Mouse (Mus musculus) forebrain, embryonic 15.5 days (tissue): ENCODE measurements around the gene Trib2. TPM values are rescaled to one million over a fixed set of nuclear protein-coding genes. Genes with fewer than 3 reads are reported as not detected.

Source experiments
- ATAC-seq: fragments of 200-750 bp; cut with Nextera tagmentation; replicated peaks from 2 replicates; pipeline ENCODE4 v1.8.0; 2017; ENCODE audit warnings: mild to moderate bottlenecking, moderate TSS enrichment, moderate library complexity
- H3K27ac ChIP-seq: fragments of 300-500 bp; sonication (generic); replicated peaks from 2 replicates; pipeline ENCODE4 v1.5.1; 2015; ENCODE audit warnings: mild to moderate bottlenecking, inconsistent platforms
- H3K27me3 ChIP-seq: fragments of 300-500 bp; sonication (generic); 2 replicates; pipeline ENCODE4 v1.6.1; 2015; ENCODE audit warnings: inconsistent platforms
- H3K36me3 ChIP-seq: fragments of 300-500 bp; sonication (generic); 2 replicates; pipeline ENCODE4 v1.6.1; 2015; ENCODE audit warnings: mild to moderate bottlenecking, inconsistent platforms
- H3K4me1 ChIP-seq: fragments of 300-500 bp; sonication (generic); 2 replicates; pipeline ENCODE4 v1.6.1; 2015; ENCODE audit warnings: inconsistent platforms
- H3K4me2 ChIP-seq: fragments of 300-500 bp; sonication (generic); replicated peaks from 2 replicates; pipeline ENCODE4 v1.6.1; 2015; ENCODE audit warnings: mild to moderate bottlenecking, inconsistent platforms
- H3K4me3 ChIP-seq: fragments of 300-500 bp; sonication (generic); 2 replicates; pipeline ENCODE4 v1.5.1; 2015; ENCODE audit warnings: mild to moderate bottlenecking, inconsistent platforms
- H3K9ac ChIP-seq: fragments of 300-500 bp; sonication (generic); replicated peaks from 2 replicates; pipeline ENCODE4 v1.6.1; 2015; ENCODE audit warnings: mild to moderate bottlenecking, inconsistent platforms
- H3K9me3 ChIP-seq: fragments of 300-500 bp; sonication (generic); 2 replicates; pipeline ENCODE4 v1.6.1; 2016; ENCODE audit warnings: inconsistent platforms
- WGBS: fragments of 180-500 bp; shearing (Covaris S2); methylation state at CpG from one replicate; pipeline ENCODE4 v1.1.7; 2015; ENCODE audit warnings: mixed read lengths; 5-methylcytosine and 5-hydroxymethylcytosine counted together
- microRNA-seq: library from miRNA; unstranded; fragments of <30 nt; microRNA quantifications from one replicate; pipeline ENCODE4, GENCODE M21; 2016
- polyA plus RNA-seq: library from polyadenylated mRNA; unstranded; fragments of >200 nt; fragmentation: Nextera tagmentation; extraction: Ambion mirVana; gene quantifications from 2 replicates; pipeline ENCODE4 v1.2.1, GENCODE M21; 2015

Trib2 gene
- polyA plus RNA-seq, 1 experiment from 2014 or later = 105 TPM

GRCm38 (mm10) chr12:15755030-15755690 is 61.6 kb downstream of the Trib2 start:
- Histone ChIP-seq H3K9me3 (no peaks in the 10 kb centered on the region), H3K9ac (no peak overlapping the region)
- 86% methylated on average over 2 of the region's 2 CpGs for WGBS

GRCm38 (mm10) chr12:15754602-15755001 is 62.1 kb downstream of the Trib2 start:
- ATAC-seq = no peak
- Histone ChIP-seq H3K9me3 (no peaks in the 10 kb centered on the region), H3K9ac (no peak overlapping the region), H3K36me3 (no peaks in the 10 kb centered on the region), H3K4me1 (no peaks in the 10 kb centered on the region), H3K4me2 (no peak overlapping the region), H3K4me3 (no peak overlapping the region), H3K27ac (no peak overlapping the region), H3K27me3 (no peaks in the 10 kb centered on the region)
- WGBS = 76% methylated on average over 2 of the region's 2 CpGs

More at GRCm38 (mm10) chr12:15755030-15755690, 61.6 kb downstream of the Trib2 start:
- Histone ChIP-seq H3K4me1 (no peaks in the 10 kb centered on the region), H3K27ac (no peak overlapping the region), H3K4me3 (no peak overlapping the region), H3K27me3 (no peaks in the 10 kb centered on the region), H3K4me2 (no peak overlapping the region), H3K36me3 (no peaks in the 10 kb centered on the region)
- no peak for ATAC-seq

- no peak for ATAC-seq
- Histone ChIP-seq H3K4me2 (no peak overlapping the region), H3K9ac (no peak overlapping the region), H3K27me3 (no peaks in the 10 kb centered on the region), H3K4me3 (no peak overlapping the region), H3K4me1 (no peaks in the 10 kb centered on the region), H3K27ac (no peak overlapping the region), H3K36me3 (no peaks in the 10 kb centered on the region), H3K9me3 (no peaks in the 10 kb centered on the region)
- WGBS = 46% methylated on average over 4 of the region's 4 CpGs
These were observed 67.0 kb downstream of the Trib2 start for GRCm38 (mm10) chr12:15749646-15750195.

- Histone ChIP-seq H3K4me1 (no peaks in the 10 kb centered on the region), H3K36me3 (no peaks in the 10 kb centered on the region), H3K27ac (no peak overlapping the region), H3K9me3 (no peaks in the 10 kb centered on the region), H3K4me3 (no peak overlapping the region), H3K9ac (no peak overlapping the region), H3K27me3 (no peaks in the 10 kb centered on the region), H3K4me2 (no peak overlapping the region)
- WGBS = 87% methylated on average over 10 of the region's 10 CpGs
- no peak for ATAC-seq
These were observed 71.0 kb downstream of the Trib2 start for GRCm38 (mm10) chr12:15745752-15746151.

Small RNA genes within 50 kb of the gene (microRNA-seq; reads per million reads assigned to microRNA genes)
- not detected for gene Mir6387
